Mouse (Mus musculus): ENCODE results near the gene Ndufs7. TPM values are rescaled to one million over a fixed set of nuclear protein-coding genes. Genes with fewer than 3 reads are reported as not detected.
A peak's percentile ranks its signal among the peaks of the same experiment; 100 is the strongest.

Gene Ndufs7
- total and polyA plus RNA-seq, 2 experiments from 2014 or later, result 162 to 343 TPM

DNA sequence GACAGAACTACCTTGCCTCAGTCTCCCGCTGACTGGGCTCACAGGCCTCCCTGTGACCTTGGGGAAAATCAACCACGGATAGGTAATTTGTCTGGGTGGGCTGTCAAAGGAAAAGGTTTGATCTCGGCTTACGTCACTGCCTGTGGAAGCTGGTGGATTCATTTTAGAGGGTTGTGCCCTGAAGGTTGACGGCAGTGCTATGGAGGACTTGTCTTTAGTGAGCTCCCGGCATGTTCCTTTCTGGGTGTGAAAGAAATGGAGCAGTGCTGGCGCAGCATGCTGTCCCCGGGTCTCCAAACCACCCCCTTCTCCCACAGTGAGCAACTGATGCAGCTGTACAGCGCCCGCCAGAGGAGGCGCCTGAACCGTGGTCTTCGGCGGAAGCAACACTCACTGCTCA is 44.4 kb downstream of the Ndufs7 start:
- 0 out of 2 replicates have a peak overlapping the region, but pooled peaks have one; percentile 95 for H3K27ac ChIP-seq (ENCODE audit: low read depth, low read length)
- no peaks in the 10 kb centered on the region for H3K9me3 ChIP-seq (ENCODE audit: low read length)
- DNase-seq (no peak), ATAC-seq (no peak)
- H3K4me1 ChIP-seq (ENCODE audit: insufficient read depth), result peaks cover 29% of the 10 kb centered on the region
- no peaks in the 10 kb centered on the region for H3K27me3 ChIP-seq (ENCODE audit: insufficient read depth, low read length)
- H3K4me2 ChIP-seq (ENCODE audit: low read depth), result peak overlapping the region; percentile 86
- TF ChIP-seq CTCF (IDR thresholded peaks at IDR 0.05; ENCODE audit: low read depth), result peak; percentile 31
- peak overlapping the region; percentile 99 for H3K9ac ChIP-seq
- peaks cover 25% of the 10 kb centered on the region for H3K36me3 ChIP-seq (ENCODE audit: insufficient read depth)
- 20% methylated on average over 14 of the region's 14 CpGs for WGBS
- peak overlapping the region; percentile 81 for H3K4me3 ChIP-seq (ENCODE audit: low read depth, low read length)

DNA sequence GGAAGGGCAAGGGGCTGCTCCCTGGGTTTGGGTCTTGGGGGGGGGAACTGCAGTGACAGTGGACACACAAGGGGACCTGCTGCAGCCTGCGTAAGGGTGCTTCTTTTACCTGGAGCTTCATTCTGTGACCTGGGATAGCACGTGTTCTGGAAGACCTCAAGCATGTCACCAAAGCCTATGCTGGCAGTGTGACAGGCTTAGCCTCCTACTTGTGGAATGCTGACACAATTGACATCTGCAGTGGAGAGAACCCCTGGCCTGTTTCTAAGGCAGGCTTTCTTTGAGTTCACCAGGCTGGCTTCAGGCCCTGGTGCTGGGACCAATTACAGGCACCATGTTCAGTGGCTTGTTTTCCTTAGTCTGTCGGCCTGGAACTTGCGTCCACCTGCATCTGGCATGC is 45.4 kb downstream of the Ndufs7 start:
- TF ChIP-seq CTCF (IDR thresholded peaks at IDR 0.05; ENCODE audit: low read depth), result no peak
- Histone ChIP-seq H3K27ac (ENCODE audit: low read depth, low read length) (no peak overlapping the region), H3K36me3 (ENCODE audit: insufficient read depth) (peaks cover 15% of the 10 kb centered on the region), H3K9ac (no peak overlapping the region), H3K4me1 (ENCODE audit: insufficient read depth) (peaks cover 32% of the 10 kb centered on the region), H3K4me2 (ENCODE audit: low read depth) (no peak overlapping the region), H3K4me3 (ENCODE audit: low read depth, low read length) (no peak overlapping the region), H3K27me3 (ENCODE audit: insufficient read depth, low read length) (no peaks in the 10 kb centered on the region), H3K9me3 (ENCODE audit: low read length) (no peaks in the 10 kb centered on the region)
- ATAC-seq (no peak), DNase-seq (no peak)
- WGBS, result 68% methylated on average over 4 of the region's 4 CpGs

DNA sequence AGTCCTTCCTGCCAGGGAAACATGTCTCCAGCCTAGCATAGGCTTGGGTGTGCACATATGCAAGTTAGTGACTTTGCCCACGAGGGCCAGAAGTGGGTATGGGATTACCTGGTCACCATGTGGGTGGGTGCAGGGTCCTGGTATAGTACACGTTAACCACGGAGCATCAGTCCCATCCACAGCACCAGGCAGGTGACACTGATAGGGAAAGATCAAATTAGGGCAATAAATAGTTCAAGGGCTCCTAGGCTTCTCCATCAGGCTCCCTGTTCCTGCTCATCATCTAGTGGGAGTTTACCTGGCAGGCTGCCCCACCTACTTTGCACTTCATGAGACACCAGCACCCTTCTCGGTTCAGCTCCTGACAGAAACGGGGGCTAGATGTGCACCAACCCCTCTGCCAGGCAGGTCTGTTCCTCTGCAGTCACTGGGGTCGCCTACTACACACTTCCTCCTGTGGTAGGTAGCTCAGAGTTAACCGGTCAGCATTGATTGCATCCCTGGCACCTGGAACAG is 45.9 kb downstream of the Ndufs7 start:
- Histone ChIP-seq H3K4me3 (ENCODE audit: low read depth, low read length) (no peak overlapping the region), H3K4me1 (ENCODE audit: insufficient read depth) (peaks cover 32% of the 10 kb centered on the region)

DNA sequence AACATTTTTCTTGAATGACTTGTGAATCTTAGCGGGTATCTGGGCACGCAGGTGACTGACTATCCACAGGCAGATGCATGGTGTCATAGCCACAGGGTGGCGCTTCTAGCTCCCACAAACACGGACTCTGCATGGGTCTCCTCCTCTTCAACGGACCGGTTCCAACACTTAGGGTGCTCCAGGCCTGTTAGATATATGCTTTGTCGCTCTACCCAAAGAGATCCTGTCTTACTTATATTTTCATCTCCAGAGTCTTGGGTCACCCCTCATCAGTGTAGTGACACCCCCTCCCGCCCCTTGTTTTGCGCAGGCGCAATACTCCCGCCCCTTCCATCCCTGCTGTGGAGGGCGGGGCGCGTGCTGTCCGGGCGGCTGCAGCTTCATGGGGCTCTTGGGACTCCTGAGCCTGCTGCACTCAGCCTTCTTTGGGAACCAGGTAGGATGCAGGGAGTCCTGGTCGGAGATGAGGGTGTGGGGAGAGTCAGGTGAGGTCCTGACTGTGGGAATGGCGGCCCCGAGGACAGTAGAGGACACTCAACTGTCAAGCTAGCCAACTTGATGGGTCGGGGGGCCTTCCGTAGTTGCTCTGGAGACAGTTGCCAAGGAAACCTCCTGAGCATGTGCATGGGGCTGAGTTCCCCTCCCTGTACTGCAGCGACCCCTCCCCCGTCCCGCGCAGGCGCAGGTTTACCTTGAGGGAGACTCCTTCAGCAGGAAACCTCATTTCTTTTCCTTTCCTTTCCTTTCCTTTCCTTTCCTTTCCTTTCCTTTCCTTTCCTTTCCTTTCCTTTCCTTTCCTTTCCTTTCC is 46.9 kb downstream of the Ndufs7 start, which contains the start of gene Apc2:
TSS of gene Apc2 (plus strand) at position 360 of the 808 bp plus-strand sequence.
- WGBS, result under 1% methylated on average over 26 of the region's 26 CpGs
- Histone ChIP-seq H3K4me3 (ENCODE audit: low read depth, low read length) (peak within 1 kb of the TSS; percentile 47), H3K36me3 (ENCODE audit: insufficient read depth) (peaks cover 15% of the 10 kb centered on the region), H3K9ac (peak within 1 kb of the TSS; percentile 73), H3K4me1 (ENCODE audit: insufficient read depth) (peaks cover 38% of the 10 kb centered on the region), H3K27ac (ENCODE audit: low read depth, low read length) (peak within 1 kb of the TSS; percentile 99), H3K9me3 (ENCODE audit: low read length) (no peaks in the 10 kb centered on the region), H3K4me2 (ENCODE audit: low read depth) (peak within 1 kb of the TSS; percentile 78), H3K27me3 (ENCODE audit: insufficient read depth, low read length) (no peaks in the 10 kb centered on the region)
- TF ChIP-seq CTCF (IDR thresholded peaks at IDR 0.05; ENCODE audit: low read depth), result peak; percentile 75
- ATAC-seq (peak; percentile 61), DNase-seq (peak; percentile 94)

More for the DNA sequence above, 45.9 kb downstream of the Ndufs7 start:
- peaks cover 15% of the 10 kb centered on the region for H3K36me3 ChIP-seq (ENCODE audit: insufficient read depth)
- no peak overlapping the region; the same call in 1 of the 2 replicates for H3K4me2 ChIP-seq (ENCODE audit: low read depth)
- DNase-seq (no peak), ATAC-seq (no peak)
- WGBS, result 42% methylated on average over 7 of the region's 7 CpGs
- H3K27ac ChIP-seq (ENCODE audit: low read depth, low read length), result peak overlapping the region; percentile 99
- H3K27me3 ChIP-seq (ENCODE audit: insufficient read depth, low read length), result no peaks in the 10 kb centered on the region
- H3K9ac ChIP-seq, result peak overlapping the region; percentile 33; the same call in 1 of the 2 replicates
- TF ChIP-seq CTCF (IDR thresholded peaks at IDR 0.05; ENCODE audit: low read depth), result no peak
- no peaks in the 10 kb centered on the region for H3K9me3 ChIP-seq (ENCODE audit: low read length)

DNA sequence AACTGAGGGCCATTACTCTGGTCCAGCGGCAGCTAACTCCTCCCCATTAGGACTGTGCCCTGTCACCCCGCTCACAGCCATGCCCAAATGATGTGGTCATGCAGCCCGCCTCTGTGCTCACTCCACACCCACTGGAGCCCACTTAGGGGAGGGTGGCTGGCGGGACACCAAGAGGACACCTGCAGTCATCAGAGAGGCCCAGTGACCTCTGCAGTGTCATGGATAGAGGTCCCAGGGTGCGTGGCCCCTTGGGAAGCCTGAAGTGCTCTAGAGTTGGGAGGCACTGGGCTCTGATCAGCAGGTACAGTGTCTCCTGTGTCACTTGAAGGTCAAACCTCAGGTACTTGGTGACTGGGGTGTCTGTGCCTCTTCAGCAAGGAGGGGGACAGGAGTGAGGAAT is 47.9 kb downstream of the Ndufs7 start:
- Histone ChIP-seq H3K27me3 (ENCODE audit: insufficient read depth, low read length) (no peaks in the 10 kb centered on the region), H3K27ac (ENCODE audit: low read depth, low read length) (peak overlapping the region; percentile 99), H3K9ac (peak overlapping the region; percentile 73), H3K4me1 (ENCODE audit: insufficient read depth) (peaks cover 40% of the 10 kb centered on the region), H3K4me2 (ENCODE audit: low read depth) (peak overlapping the region; percentile 78), H3K4me3 (ENCODE audit: low read depth, low read length) (peak overlapping the region; percentile 47), H3K36me3 (ENCODE audit: insufficient read depth) (peaks cover 15% of the 10 kb centered on the region), H3K9me3 (ENCODE audit: low read length) (no peaks in the 10 kb centered on the region)
- ATAC-seq (no peak), DNase-seq (no peak)
- 77% methylated on average over 5 of the region's 5 CpGs for whole genome bisulfite sequencing
- no peak for TF ChIP-seq CTCF (IDR thresholded peaks at IDR 0.05; ENCODE audit: low read depth)

DNA sequence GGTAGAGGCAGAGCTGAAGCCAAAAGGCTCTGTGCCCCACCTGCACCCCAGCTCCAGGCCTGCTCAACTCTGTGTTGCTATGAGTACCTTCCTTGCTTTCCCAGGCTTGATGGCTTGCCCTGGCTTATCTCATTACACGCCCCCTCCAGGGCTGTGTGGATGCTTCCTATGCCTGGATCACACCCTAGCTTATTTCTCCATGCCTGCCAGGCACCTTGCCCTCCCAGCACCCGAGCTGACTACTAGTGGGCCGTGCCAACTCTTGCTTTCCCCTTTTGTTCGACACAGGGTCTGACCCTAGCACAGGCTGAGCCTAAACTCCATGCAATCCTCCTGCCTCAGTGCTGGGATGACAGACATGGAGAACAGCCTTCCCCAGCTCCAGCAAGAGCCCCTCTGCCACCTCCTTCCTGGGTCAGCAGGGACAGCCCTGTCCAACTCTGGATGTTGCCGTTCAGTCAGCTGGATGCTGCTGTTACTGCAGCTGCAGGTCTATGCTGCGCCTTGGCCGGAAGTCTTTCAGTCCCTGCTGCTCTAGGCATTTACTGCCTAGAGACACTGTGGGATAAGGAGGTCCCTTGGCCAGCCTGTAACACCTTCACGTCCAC is 48.7 kb downstream of the Ndufs7 start:
- Histone ChIP-seq H3K4me2 (ENCODE audit: low read depth) (peak overlapping the region; percentile 89), H3K9ac (peak overlapping the region; percentile 73), H3K4me3 (ENCODE audit: low read depth, low read length) (no peak overlapping the region), H3K27ac (ENCODE audit: low read depth, low read length) (peak overlapping the region; percentile 99; the same call in 1 of the 2 replicates), H3K4me1 (ENCODE audit: insufficient read depth) (peaks cover 46% of the 10 kb centered on the region), H3K36me3 (ENCODE audit: insufficient read depth) (peaks cover 22% of the 10 kb centered on the region), H3K27me3 (ENCODE audit: insufficient read depth, low read length) (no peaks in the 10 kb centered on the region), H3K9me3 (ENCODE audit: low read length) (no peaks in the 10 kb centered on the region)
- no peak for DNase-seq
- ATAC-seq, result no peak
- TF ChIP-seq CTCF (IDR thresholded peaks at IDR 0.05; ENCODE audit: low read depth), result no peak
- 79% methylated on average over 8 of the region's 8 CpGs for WGBS

Data from forebrain, postnatal 0 days (tissue).